Mouse (Mus musculus): Measurements from ENCODE around the gene Zfp319. TPM values are rescaled to one million over a fixed set of nuclear protein-coding genes. Genes with fewer than 3 reads are reported as not detected.

Gene Zfp319
- total RNA-seq, 1 experiment: 3.2 TPM

DNA sequence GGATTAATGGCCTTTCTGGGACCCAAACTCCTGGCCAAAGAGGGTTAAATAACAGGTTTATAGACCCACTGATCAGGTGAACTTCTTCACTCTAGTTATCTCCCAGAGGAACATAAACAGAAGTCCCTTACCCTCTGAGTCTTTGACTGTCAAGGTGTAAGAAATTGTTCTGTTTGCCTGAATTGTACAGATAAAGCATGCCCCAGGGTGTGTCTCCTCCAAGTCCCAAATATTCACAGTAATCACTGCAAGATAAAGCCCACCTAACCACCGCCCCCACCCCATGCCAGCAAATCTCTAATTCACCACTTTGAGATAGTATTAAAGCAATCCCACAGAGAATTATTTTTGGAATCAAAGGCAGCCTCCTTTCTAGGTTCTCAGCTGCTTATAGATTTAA lies 1.4 kb downstream of the Zfp319 start:
- peaks cover 3 to 14% of the 10 kb centered on the region in 2 experiments; a peak in 2 of 4 replicates for H3K4me1 ChIP-seq (ENCODE audit: control insufficient read depth in 2 of 2, insufficient read depth in 2 of 2, low read length in 2 of 2, poor library complexity in 1 of 2)
- in situ Hi-C loops (cut with MboI; ENCODE audit: low sequenced_read_pairs in 2 of 2, unreplicated experiment in 2 of 2): no loop called here
- H3K9ac ChIP-seq (ENCODE audit: insufficient read depth, low read depth, low read length, poor library complexity, severe bottlenecking): no peak overlapping the region
- no peak for DNase-seq (ENCODE audit: low read depth, low spot score)
- H3K27ac ChIP-seq (ENCODE audit: insufficient read depth, low read depth, low read length, poor library complexity, severe bottlenecking): no peak overlapping the region
- TF ChIP-seq ZC3H11A (IDR thresholded peaks at IDR 0.05; ENCODE audit: borderline replicate concordance, low read depth, low read length) (no peak), CHD2 (IDR thresholded peaks at IDR 0.05; ENCODE audit: low read depth, low read length) (no peak), MAFK (IDR thresholded peaks at IDR 0.05; ENCODE audit: insufficient read depth, low read depth, low read length) (no peak), ZNF384 (IDR thresholded peaks at IDR 0.05; ENCODE audit: low read depth, low read length) (no peak), HCFC1 (IDR thresholded peaks at IDR 0.05; ENCODE audit: borderline replicate concordance, insufficient read depth, low read length) (no peak)
- no peaks in the 10 kb centered on the region for H3K9me3 ChIP-seq (ENCODE audit: control insufficient read depth, insufficient read depth, low read depth, low read length)
- peaks cover 15% of the 10 kb centered on the region; the same call in 1 of the 2 replicates for H3K36me3 ChIP-seq (ENCODE audit: control insufficient read depth, insufficient read depth, low read length, poor library complexity, severe bottlenecking)
- no peak overlapping the region for H3K4me3 ChIP-seq (ENCODE audit: insufficient read depth in 1 of 2, low read depth in 1 of 2, low read length in 2 of 2, poor library complexity in 1 of 2, severe bottlenecking in 1 of 2)

- no peaks in the 10 kb centered on the region for H3K9me3 ChIP-seq (ENCODE audit: control insufficient read depth, insufficient read depth, low read depth, low read length)
- H3K4me3 ChIP-seq (ENCODE audit: insufficient read depth in 1 of 2, low read depth in 1 of 2, low read length in 2 of 2, poor library complexity in 1 of 2, severe bottlenecking in 1 of 2): peak overlapping the region; percentile 42 to 59
- no peak for TF ChIP-seq CHD2 (IDR thresholded peaks at IDR 0.05; ENCODE audit: low read depth, low read length)
- no peak for TF ChIP-seq ZNF384 (IDR thresholded peaks at IDR 0.05; ENCODE audit: low read depth, low read length)
- TF ChIP-seq HCFC1 (IDR thresholded peaks at IDR 0.05; ENCODE audit: borderline replicate concordance, insufficient read depth, low read length): no peak
- no peak for TF ChIP-seq ZC3H11A (IDR thresholded peaks at IDR 0.05; ENCODE audit: borderline replicate concordance, low read depth, low read length)
- no peak for TF ChIP-seq MAFK (IDR thresholded peaks at IDR 0.05; ENCODE audit: insufficient read depth, low read depth, low read length)
- H3K9ac ChIP-seq (ENCODE audit: insufficient read depth, low read depth, low read length, poor library complexity, severe bottlenecking): no peak overlapping the region; the same call in 1 of the 2 replicates
- DNase-seq (ENCODE audit: low read depth, low spot score): no peak
- H3K27ac ChIP-seq (ENCODE audit: insufficient read depth, low read depth, low read length, poor library complexity, severe bottlenecking): no peak overlapping the region
- H3K36me3 ChIP-seq (ENCODE audit: control insufficient read depth, insufficient read depth, low read length, poor library complexity, severe bottlenecking): peaks cover 15% of the 10 kb centered on the region; the same call in 1 of the 2 replicates
- in situ Hi-C loops (cut with MboI; ENCODE audit: low sequenced_read_pairs in 2 of 2, unreplicated experiment in 2 of 2): no loop called here
- H3K4me1 ChIP-seq (ENCODE audit: control insufficient read depth in 2 of 2, insufficient read depth in 2 of 2, low read length in 2 of 2, poor library complexity in 1 of 2): peaks cover 3 to 10% of the 10 kb centered on the region in 2 experiments; a peak in 2 of 4 replicates
Measured at GRCm38 (mm10) chr8:95327866-95328465, 3.8 kb downstream of the Zfp319 start.

DNA sequence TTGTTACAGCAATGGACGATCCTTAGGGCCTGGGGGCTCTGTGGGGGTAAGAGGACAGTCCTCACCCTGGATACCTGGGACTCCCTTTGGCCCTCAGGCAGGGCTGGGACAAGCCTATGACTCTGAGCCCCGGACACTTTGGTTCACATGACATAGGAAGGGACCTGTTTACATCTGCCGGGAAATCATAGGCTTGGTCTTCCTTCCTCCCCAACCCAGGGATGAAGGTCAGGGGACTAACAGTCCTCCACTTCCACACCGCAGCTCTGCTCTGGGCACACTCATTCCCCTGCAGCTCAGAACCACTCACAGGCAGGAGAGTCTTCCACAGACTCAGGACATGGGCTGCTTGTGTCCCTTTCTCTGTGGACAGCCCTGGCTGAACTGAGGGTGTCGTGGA lies 4.9 kb downstream of the Zfp319 start:
- Histone ChIP-seq H3K27ac (ENCODE audit: insufficient read depth, low read depth, low read length, poor library complexity, severe bottlenecking) (no peak overlapping the region), H3K9me3 (ENCODE audit: control insufficient read depth, insufficient read depth, low read depth, low read length) (no peaks in the 10 kb centered on the region), H3K4me1 (ENCODE audit: control insufficient read depth in 2 of 2, insufficient read depth in 2 of 2, low read length in 2 of 2, poor library complexity in 1 of 2) (peaks cover 0 to 8% of the 10 kb centered on the region in 2 experiments; a peak in 2 of 4 replicates), H3K4me3 (ENCODE audit: insufficient read depth in 1 of 2, low read depth in 1 of 2, low read length in 2 of 2, poor library complexity in 1 of 2, severe bottlenecking in 1 of 2) (no peak overlapping the region), H3K36me3 (ENCODE audit: control insufficient read depth, insufficient read depth, low read length, poor library complexity, severe bottlenecking) (peaks cover 15% of the 10 kb centered on the region; the same call in 1 of the 2 replicates), H3K9ac (ENCODE audit: insufficient read depth, low read depth, low read length, poor library complexity, severe bottlenecking) (no peak overlapping the region)
- TF ChIP-seq ZNF384 (IDR thresholded peaks at IDR 0.05; ENCODE audit: low read depth, low read length) (no peak), MAFK (IDR thresholded peaks at IDR 0.05; ENCODE audit: insufficient read depth, low read depth, low read length) (no peak), CHD2 (IDR thresholded peaks at IDR 0.05; ENCODE audit: low read depth, low read length) (no peak), HCFC1 (IDR thresholded peaks at IDR 0.05; ENCODE audit: borderline replicate concordance, insufficient read depth, low read length) (no peak)
- in situ Hi-C loops (cut with MboI; ENCODE audit: low sequenced_read_pairs in 2 of 2, unreplicated experiment in 2 of 2): no loop called here
- DNase-seq (ENCODE audit: low read depth, low spot score): no peak

GRCm38 (mm10) chr8:95324646-95325045 lies 7.1 kb downstream of the Zfp319 start:
- in situ Hi-C loops (cut with MboI; ENCODE audit: low sequenced_read_pairs in 2 of 2, unreplicated experiment in 2 of 2): no loop called here
- H3K4me3 ChIP-seq (ENCODE audit: insufficient read depth in 1 of 2, low read depth in 1 of 2, low read length in 2 of 2, poor library complexity in 1 of 2, severe bottlenecking in 1 of 2): no peak overlapping the region
- no peak overlapping the region for H3K27ac ChIP-seq (ENCODE audit: insufficient read depth, low read depth, low read length, poor library complexity, severe bottlenecking)
- no peaks in the 10 kb centered on the region for H3K9me3 ChIP-seq (ENCODE audit: control insufficient read depth, insufficient read depth, low read depth, low read length)
- peaks cover 0 to 11% of the 10 kb centered on the region in 2 experiments; a peak in 2 of 4 replicates for H3K4me1 ChIP-seq (ENCODE audit: control insufficient read depth in 2 of 2, insufficient read depth in 2 of 2, low read length in 2 of 2, poor library complexity in 1 of 2)
- TF ChIP-seq MAFK (IDR thresholded peaks at IDR 0.05; ENCODE audit: insufficient read depth, low read depth, low read length) (no peak), HCFC1 (IDR thresholded peaks at IDR 0.05; ENCODE audit: borderline replicate concordance, insufficient read depth, low read length) (no peak), ZC3H11A (IDR thresholded peaks at IDR 0.05; ENCODE audit: borderline replicate concordance, low read depth, low read length) (no peak), ZNF384 (IDR thresholded peaks at IDR 0.05; ENCODE audit: low read depth, low read length) (no peak), CHD2 (IDR thresholded peaks at IDR 0.05; ENCODE audit: low read depth, low read length) (no peak)
- no peak for DNase-seq (ENCODE audit: low read depth, low spot score)
- peaks cover 15% of the 10 kb centered on the region; the same call in 1 of the 2 replicates for H3K36me3 ChIP-seq (ENCODE audit: control insufficient read depth, insufficient read depth, low read length, poor library complexity, severe bottlenecking)
- H3K9ac ChIP-seq (ENCODE audit: insufficient read depth, low read depth, low read length, poor library complexity, severe bottlenecking): no peak overlapping the region

Data from ES-E14 (cell line).